Mouse (Mus musculus): ENCODE measurements around the gene Gm49354.

DNA sequence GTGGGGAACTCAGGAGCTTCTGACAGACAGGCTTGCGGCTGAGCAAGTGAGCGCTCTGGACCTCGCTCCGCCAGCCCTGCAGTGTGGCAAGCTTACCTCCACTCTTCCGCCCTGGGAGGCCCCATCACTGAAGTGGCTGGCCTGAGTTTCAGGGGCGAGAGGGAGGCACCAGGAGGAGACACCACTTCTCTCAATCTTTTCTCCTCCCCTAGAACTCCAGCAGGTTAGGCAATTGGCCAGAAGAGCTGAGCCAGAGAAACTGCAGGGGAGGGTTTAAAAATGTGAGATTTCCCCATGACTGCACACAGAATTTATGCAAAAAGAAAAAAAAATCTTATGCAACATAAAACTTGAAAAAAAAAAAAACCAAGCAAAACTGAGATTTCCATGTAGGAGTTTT, 19.0 kb upstream of the Gm49354 start:
- TF ChIP-seq CTCF (IDR thresholded peaks at IDR 0.05; ENCODE audit: control insufficient read depth, insufficient read depth, insufficient replicate concordance, low read depth, low read length) (no peak), POLR2A (IDR thresholded peaks at IDR 0.05; ENCODE audit: control insufficient read depth, low read depth, low read length) (no peak)

Data from testis, adult 2 months (tissue).